Mouse (Mus musculus): ENCODE measurements around the gene Kdm4a. TPM values are rescaled to one million over a fixed set of nuclear protein-coding genes. Genes with fewer than 3 reads are reported as not detected.

Kdm4a gene
- polyA plus RNA-seq, 1 experiment from 2014 or later, result 60.7 TPM

GRCm38 (mm10) chr4:118135414-118135813 lies 44.4 kb downstream of the Kdm4a start:
- peak; percentile 24; the same call in 1 of the 2 replicates for ATAC-seq (ENCODE audit: low FRiP score)
- Histone ChIP-seq H3K27ac (peak overlapping the region; percentile 88), H3K36me3 (peaks cover 44% of the 10 kb centered on the region), H3K27me3 (no peaks in the 10 kb centered on the region), H3K4me3 (peak overlapping the region; percentile 99), H3K4me1 (peaks cover 15% of the 10 kb centered on the region), H3K4me2 (replicated peaks) (peak overlapping the region; percentile 82), H3K9ac (peak overlapping the region; percentile 92), H3K9me3 (replicated peaks) (no peaks in the 10 kb centered on the region)
- 89% methylated on average over 1 of the region's 1 CpGs for WGBS

DNA sequence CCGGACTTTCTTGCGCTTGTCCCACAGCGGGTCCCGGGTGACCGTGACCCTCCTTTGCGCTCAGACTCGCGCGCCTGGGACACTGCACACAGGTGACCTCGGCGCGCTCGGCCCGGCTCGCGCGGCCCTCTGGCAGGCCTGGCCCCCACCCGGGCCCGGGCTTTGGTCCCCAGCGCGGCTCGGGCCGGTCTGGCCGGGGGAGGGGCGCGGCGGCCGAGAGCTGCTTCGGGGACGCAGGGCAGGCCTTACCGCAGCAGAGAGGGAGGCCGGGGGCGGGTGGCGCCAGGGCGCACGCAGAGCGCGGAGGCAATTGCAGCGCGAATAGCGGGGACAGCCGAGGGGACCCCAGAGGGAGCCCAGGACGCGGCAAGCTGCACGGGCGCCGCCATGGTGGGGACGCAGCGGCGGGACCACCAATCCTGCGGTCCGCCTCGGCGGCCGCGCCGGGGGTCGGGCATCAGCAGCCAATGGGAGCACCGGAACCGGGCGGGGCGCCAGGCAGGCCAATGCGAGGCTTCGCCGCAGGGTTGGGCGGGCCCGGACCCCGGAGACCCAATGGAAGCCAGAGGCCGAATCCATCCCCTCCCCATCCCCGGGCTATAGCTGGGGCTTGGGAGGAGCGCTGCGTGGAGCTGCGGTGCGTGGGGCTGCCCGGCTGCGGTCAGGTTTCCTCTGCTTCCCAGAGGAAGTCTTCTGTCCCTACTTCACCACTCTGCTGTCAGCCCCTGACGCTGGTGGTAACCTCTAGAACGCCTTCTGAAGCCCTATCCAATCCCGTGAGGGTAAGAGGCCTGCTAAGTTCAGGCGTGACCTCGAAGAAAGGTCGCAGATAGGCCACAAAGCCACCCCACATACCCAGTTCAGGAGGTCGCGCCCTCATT lies 45.1 kb downstream of the Kdm4a start, which contains the start of gene St3gal3:
Gene St3gal3 (minus strand): TSS at position 430 of the 881 bp plus-strand sequence.
- Histone ChIP-seq H3K4me1 (peaks cover 15% of the 10 kb centered on the region), H3K4me3 (peak within 1 kb of the TSS; percentile 99), H3K4me2 (replicated peaks) (peak within 1 kb of the TSS; percentile 82), H3K27ac (peak within 1 kb of the TSS; percentile 88), H3K9me3 (replicated peaks) (no peaks in the 10 kb centered on the region), H3K27me3 (no peaks in the 10 kb centered on the region), H3K36me3 (peaks cover 37% of the 10 kb centered on the region), H3K9ac (peak within 1 kb of the TSS; percentile 92)
- ATAC-seq (ENCODE audit: low FRiP score), result peak; percentile 99
- under 1% methylated on average over 81 of the region's 84 CpGs for WGBS

- H3K27ac ChIP-seq, result no peak overlapping the region
- H3K4me2 ChIP-seq (replicated peaks), result no peak overlapping the region
- H3K4me3 ChIP-seq, result no peak overlapping the region
- 94% methylated on average over 5 of the region's 5 CpGs for WGBS
- H3K36me3 ChIP-seq, result peaks cover 5% of the 10 kb centered on the region
- H3K9ac ChIP-seq, result no peak overlapping the region
- no peak for ATAC-seq (ENCODE audit: low FRiP score)
- H3K4me1 ChIP-seq, result peaks cover 15% of the 10 kb centered on the region
- H3K27me3 ChIP-seq, result no peaks in the 10 kb centered on the region
- H3K9me3 ChIP-seq (replicated peaks), result no peaks in the 10 kb centered on the region
Measured at GRCm38 (mm10) chr4:118131329-118131728, 48.5 kb downstream of the Kdm4a start.

- no peaks in the 10 kb centered on the region for H3K9me3 ChIP-seq (replicated peaks)
- no peaks in the 10 kb centered on the region for H3K4me1 ChIP-seq
- no peak overlapping the region for H3K9ac ChIP-seq
- H3K27ac ChIP-seq, result no peak overlapping the region
- 87% methylated on average over 14 of the region's 14 CpGs for WGBS
- no peak overlapping the region for H3K4me2 ChIP-seq (replicated peaks)
- H3K36me3 ChIP-seq, result no peaks in the 10 kb centered on the region
- ATAC-seq (ENCODE audit: low FRiP score), result no peak
- no peak overlapping the region for H3K4me3 ChIP-seq
- no peaks in the 10 kb centered on the region for H3K27me3 ChIP-seq
Measured at GRCm38 (mm10) chr4:118123030-118123704, 56.7 kb downstream of the Kdm4a start.

DNA sequence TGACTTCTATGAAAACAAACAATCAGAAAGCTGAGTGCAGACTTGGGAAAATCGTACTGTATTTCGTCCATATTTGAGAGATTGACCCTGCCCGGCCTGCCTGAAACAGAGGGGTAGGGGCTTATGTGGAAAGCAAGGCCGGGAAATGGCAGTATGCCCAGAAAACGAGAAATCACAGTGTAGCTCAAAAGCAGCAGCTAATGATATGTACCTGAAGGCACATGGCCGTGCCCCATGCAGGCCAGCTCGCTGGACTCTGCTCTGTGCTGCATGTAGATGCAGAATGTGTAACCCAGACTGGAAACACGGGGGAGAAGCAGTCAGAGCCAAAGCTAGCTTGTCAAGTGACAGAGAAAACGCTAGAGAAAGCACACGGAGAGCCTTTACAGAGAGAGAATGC lies 57.8 kb downstream of the Kdm4a start:
- Histone ChIP-seq H3K9me3 (replicated peaks) (no peaks in the 10 kb centered on the region), H3K36me3 (no peaks in the 10 kb centered on the region), H3K4me3 (no peak overlapping the region), H3K9ac (no peak overlapping the region), H3K27me3 (no peaks in the 10 kb centered on the region), H3K27ac (no peak overlapping the region), H3K4me2 (replicated peaks) (no peak overlapping the region), H3K4me1 (no peaks in the 10 kb centered on the region)
- 82% methylated on average over 10 of the region's 10 CpGs for WGBS
- ATAC-seq (ENCODE audit: low FRiP score), result no peak

DNA sequence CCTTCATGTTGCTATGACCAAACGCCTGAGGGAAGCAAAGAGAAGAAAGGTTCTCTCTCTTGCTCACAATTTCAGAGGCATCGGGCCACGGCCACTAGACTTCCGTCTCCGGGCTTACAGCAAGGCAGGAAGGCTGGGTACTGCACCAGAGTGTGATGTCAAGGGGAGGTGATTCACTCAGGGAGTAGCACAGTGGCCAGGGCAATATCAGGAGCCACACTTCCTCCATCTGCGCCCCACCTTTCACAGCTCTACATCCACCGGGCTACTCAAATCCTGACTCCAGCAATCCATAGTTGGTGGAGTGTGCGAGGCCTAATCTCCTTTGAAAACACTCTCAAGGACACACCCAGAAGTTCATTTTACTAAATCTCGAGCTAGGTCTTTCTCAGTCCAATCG lies 62.3 kb downstream of the Kdm4a start:
- H3K27me3 ChIP-seq, result no peaks in the 10 kb centered on the region
- no peaks in the 10 kb centered on the region for H3K9me3 ChIP-seq (replicated peaks)
- no peaks in the 10 kb centered on the region for H3K4me1 ChIP-seq
- ATAC-seq (ENCODE audit: low FRiP score), result no peak
- H3K36me3 ChIP-seq, result no peaks in the 10 kb centered on the region
- H3K9ac ChIP-seq, result no peak overlapping the region
- H3K4me3 ChIP-seq, result no peak overlapping the region
- H3K4me2 ChIP-seq (replicated peaks), result no peak overlapping the region
- H3K27ac ChIP-seq, result no peak overlapping the region
- WGBS, result 95% methylated on average over 10 of the region's 10 CpGs

- 92% methylated on average over 11 of the region's 11 CpGs for WGBS
- no peaks in the 10 kb centered on the region for H3K27me3 ChIP-seq
Measured at GRCm38 (mm10) chr4:118116098-118116497, 63.7 kb downstream of the Kdm4a start.

DNA sequence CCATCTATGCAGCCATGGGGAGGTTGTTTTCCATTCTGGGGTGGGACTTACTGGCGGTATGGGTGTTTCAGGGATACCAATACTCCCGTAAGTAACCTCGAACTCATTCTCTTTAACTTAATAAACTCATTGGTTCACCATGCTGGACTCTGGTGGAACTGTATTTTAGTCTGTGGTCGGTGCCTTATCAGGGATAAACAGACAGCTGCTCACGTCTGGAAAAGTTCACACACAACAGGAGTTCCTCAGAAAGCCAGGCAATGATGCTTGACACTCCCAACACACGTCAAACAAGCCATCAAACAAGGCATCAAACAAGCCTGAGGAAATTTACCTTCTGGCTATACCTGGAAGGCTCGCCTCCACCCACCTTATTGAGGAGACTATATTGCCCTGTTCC lies 64.7 kb downstream of the Kdm4a start:
- Histone ChIP-seq H3K9ac (no peak overlapping the region), H3K27ac (no peak overlapping the region), H3K4me2 (replicated peaks) (no peak overlapping the region), H3K4me1 (no peaks in the 10 kb centered on the region), H3K9me3 (replicated peaks) (no peaks in the 10 kb centered on the region), H3K27me3 (no peaks in the 10 kb centered on the region), H3K4me3 (no peak overlapping the region), H3K36me3 (no peaks in the 10 kb centered on the region)
- WGBS, result 91% methylated on average over 7 of the region's 7 CpGs
- ATAC-seq (ENCODE audit: low FRiP score), result no peak

More at GRCm38 (mm10) chr4:118116098-118116497, 63.7 kb downstream of the Kdm4a start:
- Histone ChIP-seq H3K9ac (no peak overlapping the region), H3K36me3 (no peaks in the 10 kb centered on the region), H3K4me1 (no peaks in the 10 kb centered on the region), H3K9me3 (replicated peaks) (no peaks in the 10 kb centered on the region), H3K27ac (no peak overlapping the region), H3K4me2 (replicated peaks) (no peak overlapping the region), H3K4me3 (no peak overlapping the region)
- no peak for ATAC-seq (ENCODE audit: low FRiP score)

GRCm38 (mm10) chr4:118112601-118113000 lies 67.2 kb downstream of the Kdm4a start:
- Histone ChIP-seq H3K36me3 (peaks cover 6% of the 10 kb centered on the region; the same call in 1 of the 2 replicates), H3K9me3 (replicated peaks) (no peaks in the 10 kb centered on the region), H3K4me3 (no peak overlapping the region), H3K9ac (no peak overlapping the region), H3K27ac (no peak overlapping the region), H3K4me2 (replicated peaks) (no peak overlapping the region), H3K27me3 (no peaks in the 10 kb centered on the region), H3K4me1 (no peaks in the 10 kb centered on the region)
- 82% methylated on average over 12 of the region's 12 CpGs for WGBS
- no peak for ATAC-seq (ENCODE audit: low FRiP score)

GRCm38 (mm10) chr4:118109649-118110048 lies 70.2 kb downstream of the Kdm4a start:
- no peak overlapping the region for H3K4me2 ChIP-seq (replicated peaks)
- WGBS, result 84% methylated on average over 13 of the region's 13 CpGs
- no peak overlapping the region for H3K9ac ChIP-seq
- H3K27ac ChIP-seq, result no peak overlapping the region
- ATAC-seq (ENCODE audit: low FRiP score), result no peak
- peaks cover 10% of the 10 kb centered on the region; the same call in 1 of the 2 replicates for H3K36me3 ChIP-seq
- H3K4me1 ChIP-seq, result no peaks in the 10 kb centered on the region
- no peaks in the 10 kb centered on the region for H3K9me3 ChIP-seq (replicated peaks)
- H3K4me3 ChIP-seq, result no peak overlapping the region
- no peaks in the 10 kb centered on the region for H3K27me3 ChIP-seq

GRCm38 (mm10) chr4:118108779-118109178 lies 71.1 kb downstream of the Kdm4a start:
- Histone ChIP-seq H3K27me3 (no peaks in the 10 kb centered on the region), H3K27ac (no peak overlapping the region), H3K4me1 (no peaks in the 10 kb centered on the region), H3K4me2 (replicated peaks) (no peak overlapping the region), H3K9ac (no peak overlapping the region), H3K36me3 (peaks cover 10% of the 10 kb centered on the region; the same call in 1 of the 2 replicates), H3K9me3 (replicated peaks) (no peaks in the 10 kb centered on the region), H3K4me3 (no peak overlapping the region)
- ATAC-seq (ENCODE audit: low FRiP score), result no peak
- 86% methylated on average over 7 of the region's 7 CpGs for WGBS

GRCm38 (mm10) chr4:118105256-118106053 lies 74.4 kb downstream of the Kdm4a start:
- ATAC-seq (ENCODE audit: low FRiP score), result no peak
- H3K4me3 ChIP-seq, result no peak overlapping the region
- H3K27ac ChIP-seq, result no peak overlapping the region
- no peak overlapping the region for H3K4me2 ChIP-seq (replicated peaks)
- H3K9me3 ChIP-seq (replicated peaks), result no peaks in the 10 kb centered on the region
- WGBS, result 93% methylated on average over 3 of the region's 3 CpGs
- peaks cover 10% of the 10 kb centered on the region; the same call in 1 of the 2 replicates for H3K36me3 ChIP-seq
- H3K4me1 ChIP-seq, result no peaks in the 10 kb centered on the region
- H3K9ac ChIP-seq, result no peak overlapping the region
- H3K27me3 ChIP-seq, result no peaks in the 10 kb centered on the region

Data from hindbrain, embryonic 12.5 days (tissue).